Mouse (Mus musculus): ENCODE data around the gene Cbfa2t2. TPM values are rescaled to one million over a fixed set of nuclear protein-coding genes. Genes with fewer than 3 reads are reported as not detected.

Cbfa2t2 gene
- polyA plus RNA-seq, 1 experiment: 5.1 TPM

GRCm38 (mm10) chr2:154507076-154507475 lies 70.8 kb downstream of the Cbfa2t2 start:
- TF ChIP-seq CTCF (IDR thresholded peaks at IDR 0.05; ENCODE audit: extremely low read depth, insufficient read depth, insufficient read length, insufficient replicate concordance) (no peak), POLR2A (IDR thresholded peaks at IDR 0.05; ENCODE audit: low read depth, low read length) (no peak)
- Histone ChIP-seq H3K36me3 (ENCODE audit: control insufficient read depth, insufficient read depth, low read length) (peaks cover 12% of the 10 kb centered on the region), H3K27ac (ENCODE audit: insufficient read depth, low read length) (no peak overlapping the region), H3K4me1 (ENCODE audit: control insufficient read depth, insufficient read depth, insufficient read length) (no peaks in the 10 kb centered on the region), H3K27me3 (ENCODE audit: control insufficient read depth, insufficient read depth, low read length) (no peaks in the 10 kb centered on the region), H3K4me3 (ENCODE audit: extremely low read depth, insufficient read depth, insufficient read length) (no peak overlapping the region)
- WGBS: 96% methylated on average over 2 of the region's 2 CpGs
- no peak for DNase-seq (ENCODE audit: low read depth in 1 of 2, low spot score in 2 of 2)

GRCm38 (mm10) chr2:154507566-154508283 lies 71.4 kb downstream of the Cbfa2t2 start:
- H3K36me3 ChIP-seq (ENCODE audit: control insufficient read depth, insufficient read depth, low read length): peaks cover 12% of the 10 kb centered on the region
- no peak for TF ChIP-seq CTCF (IDR thresholded peaks at IDR 0.05; ENCODE audit: extremely low read depth, insufficient read depth, insufficient read length, insufficient replicate concordance)
- no peak for TF ChIP-seq POLR2A (IDR thresholded peaks at IDR 0.05; ENCODE audit: low read depth, low read length)
- WGBS: 74% methylated on average over 9 of the region's 9 CpGs
- no peak overlapping the region for H3K27ac ChIP-seq (ENCODE audit: insufficient read depth, low read length)
- no peaks in the 10 kb centered on the region for H3K4me1 ChIP-seq (ENCODE audit: control insufficient read depth, insufficient read depth, insufficient read length)
- no peak overlapping the region for H3K4me3 ChIP-seq (ENCODE audit: extremely low read depth, insufficient read depth, insufficient read length)
- H3K27me3 ChIP-seq (ENCODE audit: control insufficient read depth, insufficient read depth, low read length): no peaks in the 10 kb centered on the region
- DNase-seq (ENCODE audit: low read depth in 1 of 2, low spot score in 2 of 2): no peak

- no peak overlapping the region for H3K4me3 ChIP-seq (ENCODE audit: extremely low read depth, insufficient read depth, insufficient read length)
- DNase-seq (ENCODE audit: low read depth in 1 of 2, low spot score in 2 of 2): no peak
- WGBS: 89% methylated on average over 4 of the region's 4 CpGs
- no peaks in the 10 kb centered on the region for H3K4me1 ChIP-seq (ENCODE audit: control insufficient read depth, insufficient read depth, insufficient read length)
- no peak overlapping the region for H3K27ac ChIP-seq (ENCODE audit: insufficient read depth, low read length)
- no peak for TF ChIP-seq CTCF (IDR thresholded peaks at IDR 0.05; ENCODE audit: extremely low read depth, insufficient read depth, insufficient read length, insufficient replicate concordance)
- no peak for TF ChIP-seq POLR2A (IDR thresholded peaks at IDR 0.05; ENCODE audit: low read depth, low read length)
- peaks cover 12% of the 10 kb centered on the region for H3K36me3 ChIP-seq (ENCODE audit: control insufficient read depth, insufficient read depth, low read length)
- H3K27me3 ChIP-seq (ENCODE audit: control insufficient read depth, insufficient read depth, low read length): no peaks in the 10 kb centered on the region
These were observed 72.2 kb downstream of the Cbfa2t2 start for GRCm38 (mm10) chr2:154508450-154508849.

GRCm38 (mm10) chr2:154510141-154510540 lies 73.9 kb downstream of the Cbfa2t2 start:
- Histone ChIP-seq H3K4me3 (ENCODE audit: extremely low read depth, insufficient read depth, insufficient read length) (no peak overlapping the region), H3K27me3 (ENCODE audit: control insufficient read depth, insufficient read depth, low read length) (no peaks in the 10 kb centered on the region), H3K4me1 (ENCODE audit: control insufficient read depth, insufficient read depth, insufficient read length) (no peaks in the 10 kb centered on the region), H3K36me3 (ENCODE audit: control insufficient read depth, insufficient read depth, low read length) (peaks cover 10% of the 10 kb centered on the region), H3K27ac (ENCODE audit: insufficient read depth, low read length) (no peak overlapping the region)
- no peak for TF ChIP-seq POLR2A (IDR thresholded peaks at IDR 0.05; ENCODE audit: low read depth, low read length)
- no peak for TF ChIP-seq CTCF (IDR thresholded peaks at IDR 0.05; ENCODE audit: extremely low read depth, insufficient read depth, insufficient read length, insufficient replicate concordance)
- WGBS: 93% methylated on average over 3 of the region's 3 CpGs
- DNase-seq (ENCODE audit: low read depth in 1 of 2, low spot score in 2 of 2): no peak

- no peaks in the 10 kb centered on the region for H3K4me1 ChIP-seq (ENCODE audit: control insufficient read depth, insufficient read depth, insufficient read length)
- no peak for DNase-seq (ENCODE audit: low read depth in 1 of 2, low spot score in 2 of 2)
- no peak overlapping the region for H3K27ac ChIP-seq (ENCODE audit: insufficient read depth, low read length)
- 94% methylated on average over 3 of the region's 3 CpGs for WGBS
- H3K36me3 ChIP-seq (ENCODE audit: control insufficient read depth, insufficient read depth, low read length): peaks cover 8% of the 10 kb centered on the region
- H3K27me3 ChIP-seq (ENCODE audit: control insufficient read depth, insufficient read depth, low read length): no peaks in the 10 kb centered on the region
- no peak overlapping the region for H3K4me3 ChIP-seq (ENCODE audit: extremely low read depth, insufficient read depth, insufficient read length)
- TF ChIP-seq CTCF (IDR thresholded peaks at IDR 0.05; ENCODE audit: extremely low read depth, insufficient read depth, insufficient read length, insufficient replicate concordance): no peak
- no peak for TF ChIP-seq POLR2A (IDR thresholded peaks at IDR 0.05; ENCODE audit: low read depth, low read length)
These were observed 80.7 kb downstream of the Cbfa2t2 start for GRCm38 (mm10) chr2:154516944-154517343.

- Histone ChIP-seq H3K4me1 (ENCODE audit: control insufficient read depth, insufficient read depth, insufficient read length) (no peaks in the 10 kb centered on the region), H3K4me3 (ENCODE audit: extremely low read depth, insufficient read depth, insufficient read length) (no peak overlapping the region), H3K36me3 (ENCODE audit: control insufficient read depth, insufficient read depth, low read length) (peaks cover 8% of the 10 kb centered on the region), H3K27me3 (ENCODE audit: control insufficient read depth, insufficient read depth, low read length) (no peaks in the 10 kb centered on the region), H3K27ac (ENCODE audit: insufficient read depth, low read length) (no peak overlapping the region)
- no peak for DNase-seq (ENCODE audit: low read depth in 1 of 2, low spot score in 2 of 2)
- 92% methylated on average over 5 of the region's 5 CpGs for WGBS
- TF ChIP-seq CTCF (IDR thresholded peaks at IDR 0.05; ENCODE audit: extremely low read depth, insufficient read depth, insufficient read length, insufficient replicate concordance) (no peak), POLR2A (IDR thresholded peaks at IDR 0.05; ENCODE audit: low read depth, low read length) (no peak)
These were observed 81.1 kb downstream of the Cbfa2t2 start for GRCm38 (mm10) chr2:154517424-154517823.

- Histone ChIP-seq H3K27ac (ENCODE audit: insufficient read depth, low read length) (no peak overlapping the region), H3K4me1 (ENCODE audit: control insufficient read depth, insufficient read depth, insufficient read length) (no peaks in the 10 kb centered on the region), H3K4me3 (ENCODE audit: extremely low read depth, insufficient read depth, insufficient read length) (no peak overlapping the region), H3K27me3 (ENCODE audit: control insufficient read depth, insufficient read depth, low read length) (no peaks in the 10 kb centered on the region), H3K36me3 (ENCODE audit: control insufficient read depth, insufficient read depth, low read length) (peaks cover 20% of the 10 kb centered on the region)
- DNase-seq (ENCODE audit: low read depth in 1 of 2, low spot score in 2 of 2): no peak
- TF ChIP-seq CTCF (IDR thresholded peaks at IDR 0.05; ENCODE audit: extremely low read depth, insufficient read depth, insufficient read length, insufficient replicate concordance) (no peak), POLR2A (IDR thresholded peaks at IDR 0.05; ENCODE audit: low read depth, low read length) (no peak)
These were observed 85.2 kb downstream of the Cbfa2t2 start for GRCm38 (mm10) chr2:154521449-154521848.
